Mouse (Mus musculus): ENCODE results near the gene Pim2.
"Not testable (repeated sequence)": the region's sequence is repeated elsewhere in the genome, so short reads cannot be mapped to it uniquely, and the experiment has no call there.

Pim2 gene

DNA sequence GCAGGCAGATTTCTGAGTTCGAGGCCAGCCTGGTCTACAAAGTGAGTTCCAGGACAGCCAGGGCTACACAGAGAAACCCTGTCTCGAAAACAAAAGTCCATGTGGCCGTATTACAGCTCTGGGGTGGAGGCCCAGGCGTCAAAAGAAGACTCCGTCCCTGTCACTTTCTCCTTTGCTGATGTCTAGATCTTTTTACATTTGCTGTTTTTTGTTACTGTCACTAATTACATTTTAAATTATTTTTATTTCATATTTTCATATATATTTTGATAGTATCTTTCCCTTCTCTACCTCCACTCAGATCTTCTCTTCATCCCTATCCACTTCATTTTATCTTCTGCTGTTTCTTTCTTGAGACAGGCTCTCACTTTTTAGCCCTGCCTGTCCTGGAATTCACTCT, 29.7 kb downstream of the Pim2 start, which contains the start of gene Gm10491:
Gene Gm10491, minus strand, starts transcription at position 101 of the 400 bp plus-strand sequence.
- no peak for DNase-seq (ENCODE audit: low spot score)

DNA sequence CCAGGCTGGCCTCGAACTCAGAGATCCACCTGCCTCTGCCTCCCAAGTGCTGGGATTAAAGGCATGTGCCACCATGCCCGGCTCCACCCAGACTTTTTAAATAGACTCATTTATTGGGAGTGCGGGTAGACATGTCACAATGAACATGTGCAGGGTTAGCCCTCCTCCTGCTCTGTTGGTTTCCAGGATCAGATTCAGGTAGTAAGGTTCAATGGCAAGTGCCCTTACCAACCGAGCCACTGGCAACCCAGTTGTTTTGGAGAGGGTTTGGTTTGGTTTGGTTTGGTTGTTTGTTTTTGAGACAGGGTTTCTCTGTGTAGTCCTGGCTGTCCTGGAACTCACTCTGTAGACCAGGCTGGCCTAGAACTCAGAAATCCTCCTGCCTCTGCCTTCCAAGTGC, 31.2 kb downstream of the Pim2 start, which contains the start of gene Gm10490:
Gene Gm10490, plus strand, starts transcription at position 301 of the 400 bp plus-strand sequence.
- not testable (repeated sequence) for DNase-seq (ENCODE audit: low spot score)

DNA sequence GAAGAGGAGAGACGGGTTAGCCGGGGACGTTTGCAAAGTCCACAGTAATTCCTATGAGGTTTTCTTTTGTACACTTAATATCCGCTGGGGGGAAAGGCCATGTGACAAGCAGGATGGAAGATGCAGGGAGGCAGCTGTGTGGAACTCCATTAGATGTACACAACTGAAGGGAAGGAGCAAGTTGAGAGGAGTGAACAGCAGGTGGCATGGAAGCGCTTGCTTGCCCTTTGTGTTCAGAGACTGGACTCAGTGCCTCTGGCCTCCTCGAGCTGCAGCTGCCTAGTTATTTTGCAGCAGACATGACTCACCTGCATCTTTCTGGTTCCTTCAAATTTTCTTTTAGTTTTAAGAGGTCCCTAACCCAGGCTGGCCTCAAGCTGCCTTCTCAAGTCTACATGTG, 32.4 kb downstream of the Pim2 start:
- DNase-seq (ENCODE audit: low spot score): peak; percentile 37

DNA sequence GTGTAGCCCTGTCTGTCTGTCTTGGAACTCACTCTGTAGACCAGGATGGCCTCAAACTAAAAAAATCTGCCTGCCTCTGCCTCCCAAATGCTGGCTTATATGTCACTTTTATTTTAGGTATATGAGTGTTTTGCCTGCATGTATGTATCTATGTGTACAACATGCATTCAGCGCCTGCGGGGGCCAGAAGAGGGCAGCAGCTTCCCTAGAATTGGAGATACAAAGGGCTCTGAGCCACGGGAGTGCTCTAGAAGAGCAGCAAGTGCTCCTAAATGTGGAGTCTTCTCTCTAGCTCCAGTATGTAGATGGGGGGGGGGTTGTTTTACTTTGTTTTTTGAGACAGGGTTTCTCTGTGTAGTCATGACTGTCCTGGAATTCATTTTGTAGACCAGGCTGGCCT, 37.6 kb downstream of the Pim2 start:
- not testable (repeated sequence) for DNase-seq (ENCODE audit: low spot score)

DNA sequence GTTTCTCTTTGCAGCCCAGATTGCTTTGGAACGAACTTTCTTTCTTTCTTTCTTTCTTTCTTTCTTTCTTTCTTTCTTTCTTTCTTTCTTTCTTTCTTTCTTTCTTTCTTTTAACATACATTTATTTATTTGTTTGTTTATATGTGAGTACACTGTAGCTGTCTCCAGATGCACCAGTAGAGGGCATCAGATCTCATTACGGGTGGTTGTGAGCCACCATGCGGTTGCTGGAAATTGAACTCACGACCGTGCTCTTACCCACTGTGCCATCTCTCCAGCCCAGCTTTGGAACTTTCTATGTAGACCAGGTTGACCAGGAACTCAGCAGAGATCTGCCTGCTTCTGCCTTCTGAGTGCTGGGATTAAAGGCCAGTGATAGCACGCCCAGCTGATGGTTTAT, 39.9 kb downstream of the Pim2 start:
- not testable (repeated sequence) for DNase-seq (ENCODE audit: low spot score)

DNA sequence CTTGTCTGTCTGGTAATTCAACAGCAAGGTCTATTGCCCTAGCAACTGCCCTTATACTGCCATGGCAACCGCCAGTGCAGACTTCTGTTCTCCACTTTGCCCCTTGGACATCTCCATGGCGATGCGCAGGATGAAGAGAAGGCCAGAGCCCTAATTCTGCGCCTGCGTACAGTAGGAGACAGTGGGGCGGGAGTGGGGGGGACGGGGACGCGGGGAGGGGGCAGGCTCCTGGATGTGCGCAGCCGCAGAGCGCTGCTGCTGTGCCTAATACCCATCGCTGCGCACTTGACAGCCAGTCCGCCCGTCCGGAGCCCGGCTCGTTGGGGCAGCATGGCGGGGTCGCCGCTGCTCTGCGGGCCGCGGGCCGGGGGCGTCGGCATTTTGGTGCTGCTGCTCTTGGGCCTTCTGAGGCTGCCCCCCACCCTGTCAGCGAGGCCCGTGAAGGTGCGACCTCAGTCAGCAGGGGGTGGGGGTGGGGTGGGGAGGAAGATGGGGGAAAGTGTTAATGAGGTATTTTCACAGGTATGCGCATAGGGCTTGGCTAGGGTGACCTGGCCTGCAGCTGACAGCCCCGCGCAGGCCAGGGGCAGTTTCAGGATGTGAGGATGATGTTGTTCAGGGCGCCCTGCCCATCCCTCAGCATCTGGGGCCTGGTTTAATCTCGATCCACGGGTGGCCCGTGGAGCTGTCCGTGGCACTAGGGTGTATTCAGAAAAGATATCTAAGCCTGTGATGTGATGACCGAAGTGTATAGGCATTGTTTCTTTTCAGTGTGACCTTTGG, 41.7 kb downstream of the Pim2 start, which contains the start of gene Pcsk1n:
Gene Pcsk1n, plus strand, starts transcription at position 222 of the 783 bp plus-strand sequence.
- peak; percentile 90 for DNase-seq (ENCODE audit: low spot score)

DNA sequence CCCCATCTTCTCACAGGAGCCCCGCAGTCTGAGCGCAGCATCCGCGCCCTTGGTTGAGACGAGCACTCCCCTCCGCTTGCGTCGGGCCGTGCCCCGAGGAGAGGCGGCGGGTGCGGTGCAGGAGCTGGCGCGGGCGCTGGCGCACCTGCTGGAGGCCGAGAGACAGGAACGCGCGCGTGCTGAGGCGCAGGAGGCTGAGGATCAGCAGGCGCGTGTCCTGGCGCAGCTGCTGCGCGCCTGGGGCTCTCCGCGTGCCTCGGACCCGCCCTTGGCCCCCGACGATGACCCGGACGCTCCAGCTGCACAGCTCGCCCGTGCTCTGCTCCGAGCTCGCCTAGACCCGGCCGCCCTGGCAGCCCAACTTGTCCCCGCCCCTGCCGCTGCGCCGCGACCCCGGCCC, 44.0 kb downstream of the Pim2 start:
- DNase-seq (ENCODE audit: low spot score): no peak

DNA sequence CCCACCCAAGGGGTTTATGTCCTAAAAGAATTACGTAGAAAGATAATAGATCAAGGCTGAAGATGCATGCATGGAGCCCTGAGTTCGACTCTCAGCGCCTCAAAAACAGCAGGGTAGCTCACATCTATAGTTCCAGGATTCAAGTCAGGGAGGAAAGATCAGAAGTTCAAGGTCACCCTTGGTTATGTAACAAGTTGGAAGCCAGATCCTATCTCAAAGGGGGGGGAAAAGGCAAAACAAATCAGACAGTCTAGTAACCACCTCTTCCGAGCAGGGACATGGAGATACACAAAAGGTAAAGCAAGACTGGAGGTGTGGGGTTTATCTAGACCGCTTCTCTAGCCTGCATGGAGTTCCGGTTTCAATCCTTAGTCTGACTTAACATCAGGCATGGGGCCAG, 48.2 kb downstream of the Pim2 start:
- DNase-seq (ENCODE audit: low spot score): no peak

DNA sequence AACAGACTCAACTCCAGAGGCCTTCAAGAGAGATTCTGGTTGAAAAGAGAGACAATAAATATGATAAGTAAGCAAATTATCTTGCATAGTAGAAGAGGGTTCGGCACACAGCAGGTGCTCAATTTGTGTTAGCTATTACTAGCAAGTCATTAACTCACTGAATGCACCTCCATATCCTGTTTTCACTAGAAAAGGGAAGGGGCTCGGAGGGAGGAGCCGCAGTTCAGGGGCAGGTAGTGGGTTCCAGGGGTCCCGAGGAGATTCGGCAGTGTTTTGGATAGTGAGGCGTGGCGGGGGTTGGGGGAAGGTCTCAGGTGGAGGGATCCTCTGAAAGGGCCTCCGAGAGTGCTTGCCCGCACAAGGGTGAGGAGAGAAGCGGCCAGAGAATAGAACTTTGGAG, 49.1 kb downstream of the Pim2 start:
- DNase-seq (ENCODE audit: low spot score): no peak

DNA sequence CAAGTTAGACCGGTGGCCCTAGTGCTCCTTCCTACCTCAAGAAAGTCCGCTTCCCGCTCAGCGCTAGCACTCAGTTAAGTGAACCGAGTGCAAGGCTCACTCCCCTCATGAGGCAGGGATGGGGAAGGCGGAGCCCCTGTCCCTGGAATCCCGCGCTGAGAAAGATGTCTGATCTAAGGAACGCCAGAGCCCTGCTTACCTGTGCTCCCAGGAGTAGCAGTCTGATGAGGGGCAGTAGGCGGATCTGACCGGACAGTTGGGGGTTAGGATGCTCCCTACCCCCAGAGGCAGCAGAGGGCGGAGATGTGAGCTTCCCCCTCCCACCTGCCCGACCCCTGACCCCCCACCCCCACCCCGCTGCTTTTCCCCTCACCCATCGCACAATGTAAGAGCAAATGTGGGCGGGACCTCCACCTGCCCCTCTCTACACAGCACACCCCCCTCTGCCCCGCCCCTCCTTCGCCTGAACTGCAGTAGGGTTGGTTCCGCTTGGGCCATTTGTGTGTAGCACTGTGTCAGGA, 50.3 kb downstream of the Pim2 start, which contains the start of gene Eras:
Gene Eras, minus strand, starts transcription at position 338 of the 521 bp plus-strand sequence.
- no peak for DNase-seq (ENCODE audit: low spot score)
